Mouse (Mus musculus) megakaryocyte, embryonic 14.5 days (primary cell): ENCODE results near the gene Intu. TPM values are rescaled to one million over a fixed set of nuclear protein-coding genes. Genes with fewer than 3 reads are reported as not detected.

Source experiments
- H3K27me3 ChIP-seq: replicated peaks from 2 replicates; pipeline ENCODE3; 2012; ENCODE audit warnings: inconsistent platforms
- H3K36me3 ChIP-seq: replicated peaks from 2 replicates; pipeline ENCODE3; 2012; ENCODE audit warnings: low read length, inconsistent platforms, mixed read lengths
- H3K4me1 ChIP-seq: 2 replicates; pipeline ENCODE4 v1.6.1; 2012; ENCODE audit warnings: inconsistent platforms
- H3K4me3 ChIP-seq: replicated peaks from 2 replicates; pipeline ENCODE3; 2012; ENCODE audit warnings: moderate library complexity, mild to moderate bottlenecking, inconsistent platforms
- H3K9me3 ChIP-seq: 2 replicates; pipeline ENCODE4 v1.6.1; 2012; ENCODE audit warnings: inconsistent platforms
- FLI1 ChIP-seq: IDR thresholded peaks from 2 replicates; pipeline ENCODE4 v1.6.1; 2012; ENCODE audit warnings: low read length, inconsistent platforms, mixed read lengths
- GATA1 ChIP-seq: IDR thresholded peaks from 3 replicates; pipeline ENCODE4 v1.6.1; 2012; ENCODE audit warnings: mixed read lengths, low read length, inconsistent platforms, borderline replicate concordance
- polyA plus RNA-seq: library from polyadenylated mRNA; stranded (reverse); fragments of >175 nt; gene quantifications from 2 replicates; pipeline ENCODE4 v1.2.3, GENCODE M21; 2012; ENCODE audit warnings: low replicate concordance; ENCODE audit not compliant: insufficient read depth

Gene Intu
- polyA plus RNA-seq, 1 experiment: 1.3 TPM

DNA sequence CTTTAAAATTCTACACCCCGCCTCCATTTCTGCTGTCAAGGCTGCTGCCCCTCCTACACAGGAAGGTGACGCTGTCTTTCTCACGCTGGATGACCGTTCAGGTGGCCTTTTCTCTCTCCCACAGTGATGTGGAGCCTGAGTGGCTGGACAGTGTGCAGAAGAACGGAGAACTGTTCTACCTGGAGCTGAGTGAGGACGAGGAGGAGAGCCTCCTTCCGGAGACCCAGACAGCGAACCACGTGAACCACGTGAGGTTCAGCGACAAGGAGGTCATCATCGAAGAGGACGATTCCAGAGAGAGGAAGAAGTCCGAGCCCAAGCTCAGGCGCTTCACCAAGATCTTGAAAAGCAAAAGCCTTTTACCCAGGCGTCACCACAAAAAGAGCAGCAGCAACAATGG, 122.5 kb downstream of the Intu start:
- H3K27me3 ChIP-seq: no peaks in the 10 kb centered on the region
- peaks cover 10% of the 10 kb centered on the region for H3K36me3 ChIP-seq
- no peak for TF ChIP-seq GATA1
- TF ChIP-seq FLI1: no peak
- no peak overlapping the region for H3K4me3 ChIP-seq
- H3K9me3 ChIP-seq: no peaks in the 10 kb centered on the region
- peaks cover 11% of the 10 kb centered on the region for H3K4me1 ChIP-seq

DNA sequence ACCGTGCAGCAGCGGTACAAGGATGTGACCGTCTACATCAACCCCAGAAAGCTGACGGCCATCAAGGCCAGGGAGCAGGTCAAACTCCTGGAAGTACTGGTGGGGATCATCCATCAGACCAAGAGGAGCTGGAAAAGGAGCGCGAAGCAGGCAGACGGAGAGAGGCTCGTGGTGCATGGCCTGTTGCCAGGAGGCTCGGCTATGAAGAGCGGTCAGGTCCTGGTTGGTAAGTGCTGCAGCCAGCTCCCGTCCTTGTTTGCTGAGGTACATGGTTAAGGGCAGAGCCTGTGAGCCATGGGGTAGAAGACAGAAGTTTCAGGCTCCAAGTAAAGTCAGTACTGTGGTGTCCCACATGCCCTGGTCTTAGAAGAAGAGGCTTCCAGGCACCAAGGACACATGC, 122.9 kb downstream of the Intu start:
- Histone ChIP-seq H3K36me3 (peaks cover 10% of the 10 kb centered on the region), H3K27me3 (no peaks in the 10 kb centered on the region), H3K4me1 (peaks cover 11% of the 10 kb centered on the region), H3K4me3 (no peak overlapping the region), H3K9me3 (no peaks in the 10 kb centered on the region)
- TF ChIP-seq GATA1 (no peak), FLI1 (no peak)

GRCm38 (mm10) chr3:40655571-40655970, 124.5 kb downstream of the Intu start:
- Histone ChIP-seq H3K36me3 (peaks cover 10% of the 10 kb centered on the region), H3K9me3 (no peaks in the 10 kb centered on the region), H3K4me3 (no peak overlapping the region), H3K27me3 (no peaks in the 10 kb centered on the region), H3K4me1 (peaks cover 11% of the 10 kb centered on the region)
- TF ChIP-seq FLI1 (no peak), GATA1 (no peak)

GRCm38 (mm10) chr3:40656339-40656738, 125.3 kb downstream of the Intu start:
- TF ChIP-seq FLI1 (no peak), GATA1 (no peak)
- H3K9me3 ChIP-seq: no peaks in the 10 kb centered on the region

DNA sequence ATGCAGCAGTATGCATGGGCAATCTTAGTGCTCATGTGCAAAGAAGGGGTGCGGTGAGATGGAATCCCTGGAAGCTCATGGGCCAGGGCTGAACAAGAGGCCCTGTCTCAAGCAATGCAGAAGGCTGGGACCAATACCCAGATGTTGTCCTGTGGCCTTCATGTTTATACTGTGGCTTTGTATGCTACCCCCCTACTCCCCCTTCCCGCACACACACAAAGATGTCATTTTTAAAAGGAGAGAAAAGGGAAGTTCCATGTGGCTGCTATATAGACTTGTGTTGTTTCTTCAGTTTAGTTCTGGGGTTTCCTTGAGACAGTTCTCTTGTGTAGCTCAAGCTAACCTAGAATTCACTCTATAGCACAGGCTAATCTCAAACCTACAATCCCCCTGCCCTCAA, 129.1 kb downstream of the Intu start:
- no peaks in the 10 kb centered on the region for H3K27me3 ChIP-seq
- TF ChIP-seq FLI1 (no peak), GATA1 (no peak)
- H3K36me3 ChIP-seq: peaks cover 3% of the 10 kb centered on the region
- H3K4me1 ChIP-seq: no peaks in the 10 kb centered on the region
- peaks cover 4% of the 10 kb centered on the region; the same call in 1 of the 2 replicates for H3K9me3 ChIP-seq
- H3K4me3 ChIP-seq: no peak overlapping the region

More at GRCm38 (mm10) chr3:40656339-40656738, 125.3 kb downstream of the Intu start:
- H3K4me3 ChIP-seq: no peak overlapping the region
- H3K4me1 ChIP-seq: peaks cover 11% of the 10 kb centered on the region
- peaks cover 10% of the 10 kb centered on the region for H3K36me3 ChIP-seq
- no peaks in the 10 kb centered on the region for H3K27me3 ChIP-seq

- TF ChIP-seq GATA1: no peak
- no peak for TF ChIP-seq FLI1
- no peaks in the 10 kb centered on the region for H3K27me3 ChIP-seq
- H3K36me3 ChIP-seq: peaks cover 3% of the 10 kb centered on the region
- peaks cover 6% of the 10 kb centered on the region; the same call in 1 of the 2 replicates for H3K9me3 ChIP-seq
- H3K4me3 ChIP-seq: no peak overlapping the region
- H3K4me1 ChIP-seq: peaks cover 4% of the 10 kb centered on the region; the same call in 1 of the 2 replicates
Observed at GRCm38 (mm10) chr3:40666109-40666508, 135.0 kb downstream of the Intu start.

- H3K4me1 ChIP-seq: peaks cover 4% of the 10 kb centered on the region; the same call in 1 of the 2 replicates
- H3K4me3 ChIP-seq: no peak overlapping the region
- no peaks in the 10 kb centered on the region for H3K27me3 ChIP-seq
- H3K9me3 ChIP-seq: peaks cover 6% of the 10 kb centered on the region; the same call in 1 of the 2 replicates
- TF ChIP-seq GATA1 (no peak), FLI1 (no peak)
- peaks cover 3% of the 10 kb centered on the region for H3K36me3 ChIP-seq
Observed at GRCm38 (mm10) chr3:40666861-40667719, 136.0 kb downstream of the Intu start.

- no peak overlapping the region for H3K4me3 ChIP-seq
- TF ChIP-seq GATA1: no peak
- TF ChIP-seq FLI1: no peak
- H3K27me3 ChIP-seq: no peaks in the 10 kb centered on the region
- H3K9me3 ChIP-seq: peaks cover 6% of the 10 kb centered on the region; the same call in 1 of the 2 replicates
- peaks cover 3% of the 10 kb centered on the region for H3K36me3 ChIP-seq
- H3K4me1 ChIP-seq: peaks cover 14% of the 10 kb centered on the region
Observed at GRCm38 (mm10) chr3:40668889-40669288, 137.8 kb downstream of the Intu start.

- H3K27me3 ChIP-seq: no peaks in the 10 kb centered on the region
- peaks cover 6% of the 10 kb centered on the region; the same call in 1 of the 2 replicates for H3K9me3 ChIP-seq
- H3K36me3 ChIP-seq: peaks cover 3% of the 10 kb centered on the region
- H3K4me1 ChIP-seq: peaks cover 18% of the 10 kb centered on the region
- H3K4me3 ChIP-seq: no peak overlapping the region
- no peak for TF ChIP-seq GATA1
- no peak for TF ChIP-seq FLI1
Observed at GRCm38 (mm10) chr3:40669395-40669794, 138.3 kb downstream of the Intu start.

DNA sequence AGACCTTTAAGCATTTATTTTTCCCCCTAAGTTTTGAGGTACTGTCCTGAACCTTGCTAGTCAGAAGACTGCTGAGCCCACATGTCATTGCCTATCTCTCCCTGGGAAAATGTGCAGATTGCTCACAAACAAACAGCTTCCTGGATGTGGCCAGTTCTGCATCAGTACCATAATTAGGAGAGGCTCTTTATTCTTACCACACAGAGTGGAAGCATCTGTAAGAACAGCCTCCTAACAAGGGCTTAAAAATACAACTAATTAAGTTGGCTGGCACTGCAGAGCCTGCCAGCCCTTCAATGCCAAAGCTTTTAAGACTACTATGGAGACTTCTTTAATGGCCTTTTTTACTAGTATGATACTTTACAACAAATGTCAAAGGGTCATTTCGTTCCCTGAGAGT, 142.4 kb downstream of the Intu start:
- Histone ChIP-seq H3K4me1 (peaks cover 25% of the 10 kb centered on the region), H3K9me3 (no peaks in the 10 kb centered on the region), H3K4me3 (no peak overlapping the region), H3K36me3 (no peaks in the 10 kb centered on the region), H3K27me3 (no peaks in the 10 kb centered on the region)
- TF ChIP-seq GATA1 (no peak), FLI1 (no peak)
